Mouse (Mus musculus) adrenal gland (tissue): ENCODE measurements around the gene Fip1l1.

Experiments used
- intact Hi-C: fragments of 180-260 bp; cut with DNase I; formaldehyde crosslinking; loops from one replicate; pipeline ENCODE4 v1.15.1; 2025

Gene Fip1l1

GRCm38 (mm10) chr5:74612713-74613112 is 77.5 kb downstream of the Fip1l1 start:
- intact Hi-C loops: no loop called here

DNA sequence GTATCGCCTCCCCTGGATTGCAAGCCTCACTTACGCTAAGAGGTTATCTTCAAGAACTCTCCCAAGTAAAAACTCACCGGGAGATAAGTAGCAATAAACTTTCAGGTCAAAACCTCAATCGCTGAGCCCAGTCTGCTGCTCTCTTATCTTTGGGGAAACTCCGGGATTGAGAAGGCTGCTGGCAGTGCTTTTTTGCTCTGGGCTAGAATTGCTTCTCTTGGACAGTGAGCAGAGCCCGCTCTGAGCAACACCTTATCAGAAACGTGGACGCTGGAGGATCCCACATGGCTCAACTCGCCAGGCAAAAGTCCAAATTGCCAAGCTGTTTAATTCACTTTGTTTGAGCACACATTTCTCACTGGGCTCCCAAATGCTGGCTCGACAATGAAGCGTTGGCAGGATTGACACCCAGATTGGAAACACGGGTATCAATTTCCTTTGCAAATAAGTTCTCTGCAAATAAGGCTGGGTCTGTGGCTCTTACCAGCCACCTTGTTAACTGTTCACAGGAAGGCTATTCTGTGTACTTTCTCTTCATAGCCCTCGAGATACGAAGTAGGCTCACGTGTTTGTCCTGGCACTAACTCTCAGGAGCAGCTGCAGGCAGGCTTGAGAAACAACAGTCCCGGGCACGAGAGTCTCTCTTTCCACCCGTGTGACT is 78.4 kb downstream of the Fip1l1 start:
- intact Hi-C loops: no loop called here

DNA sequence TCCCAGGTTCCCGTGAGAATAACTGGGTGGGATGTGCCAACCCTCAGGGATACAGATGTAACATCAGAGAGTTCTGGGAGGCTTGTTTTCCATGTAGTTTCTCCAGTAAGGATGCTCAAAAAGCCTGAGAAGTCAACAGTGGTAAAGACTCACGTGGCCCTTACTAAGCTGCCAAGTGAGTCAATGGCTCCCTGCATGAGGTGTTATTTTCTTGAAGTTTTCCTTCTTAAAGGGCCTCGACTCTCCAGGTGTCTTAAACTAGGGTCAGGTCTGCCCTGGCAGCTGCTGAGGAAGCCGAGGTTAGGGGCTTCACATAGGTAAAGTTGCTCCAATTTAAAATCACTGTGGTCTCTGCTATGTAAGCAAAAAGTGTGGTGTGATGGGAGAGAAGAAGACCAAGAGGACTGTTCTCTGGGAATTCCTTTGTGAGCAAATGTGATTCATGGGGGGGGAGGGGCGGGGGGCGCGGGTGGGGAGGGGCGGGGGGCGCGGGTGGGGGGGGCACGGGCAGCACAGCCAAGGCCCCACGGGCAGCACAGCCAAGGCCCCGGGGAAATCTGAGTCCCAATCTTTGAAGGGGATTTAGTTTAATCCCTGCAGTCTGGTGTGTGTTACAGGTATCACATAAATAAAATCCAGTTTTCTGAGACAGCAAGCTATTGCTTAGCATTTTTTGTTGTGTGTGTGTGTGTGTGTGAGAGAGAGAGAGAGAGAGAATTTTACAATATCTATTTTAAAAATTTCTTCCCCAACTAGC is 82.7 kb downstream of the Fip1l1 start:
- intact Hi-C loops: no loop called here

GRCm38 (mm10) chr5:74618573-74619059 is 83.4 kb downstream of the Fip1l1 start:
- intact Hi-C loops: no loop called here

GRCm38 (mm10) chr5:74621691-74622470 is 86.6 kb downstream of the Fip1l1 start:
- intact Hi-C loops: no loop called here

GRCm38 (mm10) chr5:74623316-74624000 is 88.2 kb downstream of the Fip1l1 start:
- intact Hi-C loops: no loop called here

- intact Hi-C loops: no loop called here
Measured at GRCm38 (mm10) chr5:74624385-74624784, 89.1 kb downstream of the Fip1l1 start.

DNA sequence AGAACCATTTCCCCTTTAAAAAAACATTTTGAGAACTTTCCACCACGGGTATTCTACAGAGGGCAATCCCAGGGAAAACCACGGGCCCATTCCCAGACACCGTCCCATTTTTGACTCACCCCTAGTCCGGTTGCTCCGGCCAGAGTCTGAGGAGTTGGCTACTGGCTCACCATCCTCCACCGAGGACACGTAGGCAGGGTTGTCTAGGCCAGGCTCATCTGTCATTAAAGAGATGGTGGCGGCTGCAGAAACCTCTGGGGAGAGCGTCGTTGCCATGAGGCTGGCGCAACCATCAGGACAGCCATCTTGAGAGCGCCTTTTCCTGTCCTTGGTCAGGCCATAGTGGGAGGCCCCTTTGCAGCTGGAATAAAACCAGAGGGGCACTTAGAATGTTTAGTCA is 92.8 kb downstream of the Fip1l1 start:
- intact Hi-C loops: no loop called here

DNA sequence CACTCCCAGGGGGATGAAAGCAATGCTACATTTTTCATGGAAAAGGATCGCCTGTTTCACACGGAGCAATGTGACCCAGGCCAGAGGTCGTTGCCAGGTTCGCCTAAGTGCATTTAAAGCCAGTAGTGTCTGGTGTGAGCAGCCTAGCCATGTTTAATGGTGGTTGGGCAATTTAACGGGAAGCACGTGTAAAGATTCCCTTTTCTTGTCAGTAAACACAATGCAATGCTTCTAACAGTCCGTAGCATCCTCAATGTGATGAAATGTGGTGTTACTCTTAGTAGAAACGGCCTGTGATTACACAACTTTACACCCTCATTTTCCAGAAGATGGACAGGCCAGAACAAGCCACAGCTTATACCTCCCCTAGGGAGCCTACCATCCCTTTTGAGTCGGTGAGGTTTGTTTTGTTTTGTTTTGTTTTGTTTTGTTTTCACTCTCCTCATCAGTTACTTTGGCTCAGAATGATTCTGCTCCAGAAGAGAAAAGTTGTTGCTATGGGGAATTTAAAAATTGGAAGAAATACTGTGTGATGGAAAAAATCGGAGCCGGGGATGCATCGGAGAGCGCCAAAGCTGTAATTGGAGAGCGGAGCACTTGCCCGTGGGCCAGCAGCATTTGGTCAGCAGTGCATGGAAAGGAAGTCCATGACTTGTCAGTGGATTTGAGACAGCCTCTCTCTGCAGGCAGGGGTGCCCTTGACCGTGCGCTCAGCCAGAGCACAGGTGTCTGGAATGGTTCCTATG is 97.3 kb downstream of the Fip1l1 start:
- intact Hi-C loops: no loop called here

- intact Hi-C loops: no loop called here
Measured at GRCm38 (mm10) chr5:74633453-74633852, 98.2 kb downstream of the Fip1l1 start.

- intact Hi-C loops: no loop called here
Measured at GRCm38 (mm10) chr5:74634391-74634790, 99.1 kb downstream of the Fip1l1 start.

- intact Hi-C loops: no loop called here
Measured at GRCm38 (mm10) chr5:74639516-74639915, 104.3 kb downstream of the Fip1l1 start.

GRCm38 (mm10) chr5:74640504-74640903 is 105.3 kb downstream of the Fip1l1 start:
- intact Hi-C loops: loop anchor here (5.0 to 10.0 kb wide), 3 partner anchors 154 to 517 kb away; no protein-coding TSS in a partner anchor

DNA sequence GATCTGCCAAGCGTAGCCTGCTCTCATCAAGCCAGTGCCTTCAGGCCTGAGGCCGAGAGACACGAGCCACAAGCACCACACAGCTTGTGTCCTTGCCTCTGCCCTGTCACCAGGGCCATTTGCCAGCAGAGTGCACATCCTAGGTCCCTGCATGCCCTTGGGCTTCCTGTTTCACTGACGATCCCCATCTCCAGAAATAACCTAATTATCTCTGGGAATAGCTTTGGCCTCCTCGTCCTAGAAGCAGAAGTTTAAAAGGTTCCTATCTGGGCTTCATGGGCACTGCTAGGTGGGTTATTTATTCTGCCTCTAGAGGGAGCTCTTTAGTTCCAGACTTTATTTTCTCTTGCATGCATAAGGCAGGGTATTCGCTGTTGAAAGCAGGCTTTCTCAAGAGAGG is 105.8 kb downstream of the Fip1l1 start:
- intact Hi-C loops: loop anchor here (5.0 to 10.0 kb wide), 3 partner anchors 154 to 516 kb away; no protein-coding TSS in a partner anchor

- intact Hi-C loops: loop anchor here (5.0 to 10.0 kb wide), 3 partner anchors 153 to 515 kb away; no protein-coding TSS in a partner anchor
Measured at GRCm38 (mm10) chr5:74642291-74642690, 107.0 kb downstream of the Fip1l1 start.

DNA sequence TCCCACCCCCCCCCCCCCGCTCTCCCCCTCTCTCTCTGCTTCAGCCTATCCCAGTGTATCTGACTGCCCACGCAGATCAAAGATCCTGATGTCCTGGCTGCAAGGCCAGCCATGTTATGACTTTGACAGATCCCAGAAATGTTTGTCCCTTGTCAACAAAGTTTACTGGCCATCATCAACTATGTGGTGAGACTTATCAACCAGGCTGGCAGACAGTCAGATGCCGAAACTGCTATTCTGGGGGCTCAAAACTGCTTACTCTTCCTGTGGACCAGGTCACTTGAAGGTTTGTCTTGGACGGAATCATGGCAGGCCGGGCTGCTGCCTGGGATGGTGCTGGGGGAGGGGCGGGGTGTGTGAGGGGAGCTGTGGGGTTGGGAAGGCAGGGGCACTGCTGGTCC is 112.3 kb downstream of the Fip1l1 start:
- intact Hi-C loops: loop anchor here (10.0 kb wide), 2 partner anchors 147 to 297 kb away; no protein-coding TSS in a partner anchor

- intact Hi-C loops: loop anchor here (10.0 kb wide), 2 partner anchors 147 to 297 kb away; no protein-coding TSS in a partner anchor
Measured at GRCm38 (mm10) chr5:74648216-74648615, 113.0 kb downstream of the Fip1l1 start.
